Mouse (Mus musculus) limb, embryonic 12.5 days (tissue): ENCODE results near the gene Gp1bb. TPM values are rescaled to one million over a fixed set of nuclear protein-coding genes. Genes with fewer than 3 reads are reported as not detected.

ENCODE experiments used
- ATAC-seq: fragments of 200-750 bp; cut with Nextera tagmentation; 2 replicates; pipeline ENCODE4 v1.8.0; 2017; ENCODE audit warnings: low read depth, moderate TSS enrichment; ENCODE audit not compliant: insufficient number of reproducible peaks, insufficient read depth, low FRiP score, low TSS enrichment
- H3K27ac ChIP-seq: fragments of 300-500 bp; sonication (generic); 2 replicates; pipeline ENCODE4 v1.5.1; 2016; ENCODE audit warnings: mild to moderate bottlenecking, moderate library complexity
- H3K27me3 ChIP-seq: fragments of 300-500 bp; sonication (generic); 2 replicates; pipeline ENCODE4 v1.6.1; 2016; ENCODE audit warnings: mild to moderate bottlenecking, moderate library complexity
- H3K36me3 ChIP-seq: fragments of 300-500 bp; sonication (generic); 2 replicates; pipeline ENCODE4 v1.6.1; 2016; ENCODE audit warnings: mild to moderate bottlenecking, moderate library complexity
- H3K4me1 ChIP-seq: fragments of 300-500 bp; sonication (generic); replicated peaks from 2 replicates; pipeline ENCODE4 v1.6.1; 2016
- H3K4me2 ChIP-seq: fragments of 300-500 bp; sonication (generic); 2 replicates; pipeline ENCODE4 v1.6.1; 2016; ENCODE audit warnings: mild to moderate bottlenecking, moderate library complexity
- H3K4me3 ChIP-seq: fragments of 300-500 bp; sonication (generic); replicated peaks from 2 replicates; pipeline ENCODE4 v1.5.1; 2016; ENCODE audit warnings: mild to moderate bottlenecking
- H3K9ac ChIP-seq: fragments of 300-500 bp; sonication (generic); replicated peaks from 2 replicates; pipeline ENCODE4 v1.6.1; 2016; ENCODE audit warnings: mild to moderate bottlenecking, moderate library complexity
- H3K9me3 ChIP-seq: fragments of 300-500 bp; sonication (generic); 2 replicates; pipeline ENCODE4 v1.6.1; 2016; ENCODE audit warnings: mild to moderate bottlenecking, moderate library complexity
- WGBS: fragments of 180-500 bp; shearing (Covaris S2); methylation state at CpG from one replicate; pipeline ENCODE4 v1.1.7; 2016; 5-methylcytosine and 5-hydroxymethylcytosine counted together
- polyA plus RNA-seq: library from polyadenylated mRNA; unstranded; fragments of >200 nt; fragmentation: Nextera tagmentation; extraction: Ambion mirVana; gene quantifications from 2 replicates; pipeline ENCODE4 v1.2.1, GENCODE M21; 2016

The Gp1bb gene
- polyA plus RNA-seq, 1 experiment from 2014 or later: 3.9 TPM

- H3K36me3 ChIP-seq: peaks cover 22% of the 10 kb centered on the region
- H3K27ac ChIP-seq: no peak overlapping the region
- peak overlapping the region; percentile 90 for H3K4me3 ChIP-seq
- peak overlapping the region; percentile 88; the same call in 1 of the 2 replicates for H3K9ac ChIP-seq
- ATAC-seq: no peak
- peaks cover 60% of the 10 kb centered on the region for H3K27me3 ChIP-seq
- H3K4me1 ChIP-seq: peaks cover 34% of the 10 kb centered on the region
- H3K4me2 ChIP-seq: peak overlapping the region; percentile 73
- 66% methylated on average over 7 of the region's 7 CpGs for WGBS
- H3K9me3 ChIP-seq: no peaks in the 10 kb centered on the region
These were observed 6.2 kb upstream of the Gp1bb start for GRCm38 (mm10) chr16:18628206-18628947.

GRCm38 (mm10) chr16:18627163-18627562 lies 5.0 kb upstream of the Gp1bb start:
- ATAC-seq: no peak
- Histone ChIP-seq H3K9ac (no peak overlapping the region), H3K36me3 (peaks cover 34% of the 10 kb centered on the region), H3K27ac (no peak overlapping the region), H3K27me3 (peaks cover 72% of the 10 kb centered on the region), H3K4me3 (peak overlapping the region; percentile 54; the same call in 1 of the 2 replicates), H3K4me1 (peaks cover 34% of the 10 kb centered on the region), H3K4me2 (peak overlapping the region; percentile 73), H3K9me3 (no peaks in the 10 kb centered on the region)
- 49% methylated on average over 3 of the region's 3 CpGs for WGBS

DNA sequence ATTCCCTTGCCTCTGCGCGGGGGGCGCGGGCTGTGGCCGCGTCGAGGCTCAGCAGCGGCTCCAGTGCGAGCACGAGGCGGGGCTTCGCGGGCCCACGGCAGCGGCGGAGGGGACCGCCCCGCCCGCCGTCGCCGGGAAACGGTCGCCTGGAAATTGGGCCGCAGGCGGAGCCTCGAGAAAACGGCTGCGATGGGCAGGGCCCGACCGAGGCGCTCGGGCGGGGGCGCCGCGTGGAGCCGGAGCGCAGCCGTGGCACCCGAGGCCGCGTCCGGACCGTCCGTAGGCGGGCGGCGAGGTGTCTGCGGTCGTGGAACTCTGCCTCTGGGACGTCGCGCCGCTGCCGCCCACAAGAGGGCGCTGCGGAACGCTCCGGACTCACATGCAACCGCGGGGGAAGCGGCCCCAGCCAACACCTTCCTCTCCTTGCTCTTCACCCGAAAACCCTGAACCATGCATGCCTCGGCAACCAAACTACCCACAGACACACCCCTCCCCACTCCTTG lies 4.2 kb upstream of the Gp1bb start, which contains the start of gene Gm49601:
TSS of gene Gm49601 (minus strand) at position 52 of the 503 bp plus-strand sequence.
- peak; percentile 23; the same call in 1 of the 2 replicates for ATAC-seq
- peak within 1 kb of the TSS; percentile 57 for H3K9ac ChIP-seq
- H3K9me3 ChIP-seq: no peaks in the 10 kb centered on the region
- under 1% methylated on average over 65 of the region's 65 CpGs for WGBS
- peak within 1 kb of the TSS; percentile 73 for H3K4me2 ChIP-seq
- H3K27ac ChIP-seq: no peak within 1 kb of the TSS
- peaks cover 37% of the 10 kb centered on the region for H3K36me3 ChIP-seq
- H3K4me1 ChIP-seq: peaks cover 42% of the 10 kb centered on the region
- peak within 1 kb of the TSS; percentile 54 for H3K4me3 ChIP-seq
- H3K27me3 ChIP-seq: peaks cover 75% of the 10 kb centered on the region

DNA sequence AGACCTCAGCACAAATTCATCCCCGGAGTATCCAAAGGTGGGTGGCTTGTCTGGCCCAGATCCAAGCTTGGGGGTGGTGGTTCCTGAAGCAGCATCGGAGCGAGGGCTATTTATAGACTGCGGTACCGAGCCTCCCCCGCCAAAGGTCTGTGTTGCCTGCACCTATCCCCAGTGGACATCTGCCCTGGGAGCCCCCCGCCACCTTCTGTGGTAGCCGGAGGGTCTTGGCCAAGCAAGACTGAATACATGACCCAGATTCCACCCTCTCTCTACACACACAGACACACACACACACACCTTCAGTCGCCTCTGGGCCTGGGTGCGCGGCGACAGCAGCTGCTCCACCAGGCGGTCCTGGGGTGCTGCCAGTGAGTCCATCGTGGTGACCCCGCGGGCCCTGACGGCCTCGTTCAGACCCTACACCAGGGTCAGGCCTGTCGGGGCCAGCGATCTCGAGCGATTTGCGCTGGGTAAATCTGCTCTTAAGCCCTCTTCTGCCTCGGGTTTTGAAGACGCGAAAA lies 3.6 kb upstream of the Gp1bb start:
- Histone ChIP-seq H3K27ac (no peak overlapping the region), H3K9ac (peak overlapping the region; percentile 57), H3K36me3 (peaks cover 37% of the 10 kb centered on the region), H3K4me1 (peaks cover 47% of the 10 kb centered on the region), H3K9me3 (no peaks in the 10 kb centered on the region), H3K27me3 (peaks cover 80% of the 10 kb centered on the region), H3K4me2 (peak overlapping the region; percentile 73), H3K4me3 (peak overlapping the region; percentile 54)
- 0 out of 2 replicates have a peak, but pooled peaks have one; percentile 4 for ATAC-seq
- WGBS: 11% methylated on average over 26 of the region's 26 CpGs

GRCm38 (mm10) chr16:18625097-18625496 lies 2.9 kb upstream of the Gp1bb start:
- WGBS: 45% methylated on average over 14 of the region's 14 CpGs
- Histone ChIP-seq H3K36me3 (peaks cover 37% of the 10 kb centered on the region), H3K4me3 (no peak overlapping the region), H3K27ac (no peak overlapping the region), H3K9ac (no peak overlapping the region), H3K27me3 (peaks cover 88% of the 10 kb centered on the region), H3K4me1 (peaks cover 54% of the 10 kb centered on the region), H3K4me2 (no peak overlapping the region), H3K9me3 (no peaks in the 10 kb centered on the region)
- no peak for ATAC-seq

DNA sequence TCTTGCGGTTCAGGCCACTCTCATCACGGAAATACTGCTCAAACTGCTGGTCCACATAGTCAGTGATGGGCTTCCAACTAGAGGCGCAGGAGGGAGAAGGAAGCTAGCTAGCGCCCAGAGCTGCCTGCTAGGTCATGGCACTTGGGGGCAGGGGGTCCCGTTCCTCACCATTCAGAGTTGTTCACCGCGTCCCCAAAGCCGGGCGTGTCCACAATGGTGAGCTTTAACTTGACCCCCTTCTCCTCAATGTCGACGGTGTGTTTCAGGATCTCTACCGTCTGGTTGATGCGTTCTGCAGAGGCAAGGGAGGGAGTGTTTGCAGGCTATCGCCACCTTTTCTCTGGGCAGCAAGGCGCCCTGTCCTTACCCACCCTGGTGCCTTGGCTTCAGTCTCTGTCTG lies 2.4 kb upstream of the Gp1bb start:
- no peak overlapping the region for H3K27ac ChIP-seq
- H3K4me2 ChIP-seq: no peak overlapping the region
- H3K9ac ChIP-seq: no peak overlapping the region
- peaks cover 37% of the 10 kb centered on the region for H3K36me3 ChIP-seq
- ATAC-seq: no peak
- H3K27me3 ChIP-seq: peaks cover 92% of the 10 kb centered on the region
- 34% methylated on average over 15 of the region's 15 CpGs for WGBS
- H3K4me1 ChIP-seq: peaks cover 54% of the 10 kb centered on the region
- H3K4me3 ChIP-seq: no peak overlapping the region
- no peaks in the 10 kb centered on the region for H3K9me3 ChIP-seq

DNA sequence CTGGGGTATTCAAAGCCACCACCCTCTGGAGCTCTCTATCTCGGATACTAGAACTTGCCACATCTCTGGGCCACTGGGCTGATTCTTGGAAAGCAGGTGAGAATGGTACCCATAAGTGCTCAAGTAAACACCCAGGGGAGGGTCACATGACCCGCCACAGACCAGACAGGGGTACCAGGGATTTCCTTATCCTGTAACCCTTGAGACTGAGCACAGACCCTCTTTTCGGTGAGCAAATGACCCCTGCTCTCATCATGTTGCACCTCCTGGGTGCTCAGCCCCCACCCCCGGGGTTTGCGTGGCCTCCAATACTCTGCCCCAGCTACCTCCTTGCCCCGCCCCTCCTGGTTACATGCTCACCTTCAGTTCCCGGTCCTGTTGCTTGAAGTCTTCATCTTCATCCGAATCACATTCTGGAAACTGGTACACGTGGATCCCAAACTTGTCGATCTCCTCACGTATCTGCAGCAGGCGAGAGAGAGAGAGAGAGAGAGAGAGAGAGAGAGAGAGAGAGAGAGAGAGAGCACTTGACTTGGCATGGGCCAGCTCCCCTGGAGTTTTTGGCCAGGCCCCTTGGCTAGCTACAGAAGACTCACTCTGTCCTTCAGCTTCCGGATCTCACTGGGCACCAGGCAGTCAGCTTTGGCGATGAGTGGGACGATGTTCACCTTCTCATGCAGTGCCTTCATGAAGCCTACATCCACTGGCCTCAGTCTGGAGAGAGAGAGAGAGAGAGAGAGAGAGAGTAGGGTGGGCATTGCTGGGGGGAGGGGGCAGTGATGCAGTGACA lies 1.7 kb upstream of the Gp1bb start:
- Histone ChIP-seq H3K4me2 (no peak overlapping the region), H3K27ac (no peak overlapping the region), H3K9ac (no peak overlapping the region), H3K4me3 (no peak overlapping the region), H3K27me3 (peaks cover 99% of the 10 kb centered on the region), H3K9me3 (no peaks in the 10 kb centered on the region), H3K4me1 (peaks cover 52% of the 10 kb centered on the region), H3K36me3 (peaks cover 37% of the 10 kb centered on the region)
- no peak for ATAC-seq
- WGBS: 37% methylated on average over 15 of the region's 15 CpGs

DNA sequence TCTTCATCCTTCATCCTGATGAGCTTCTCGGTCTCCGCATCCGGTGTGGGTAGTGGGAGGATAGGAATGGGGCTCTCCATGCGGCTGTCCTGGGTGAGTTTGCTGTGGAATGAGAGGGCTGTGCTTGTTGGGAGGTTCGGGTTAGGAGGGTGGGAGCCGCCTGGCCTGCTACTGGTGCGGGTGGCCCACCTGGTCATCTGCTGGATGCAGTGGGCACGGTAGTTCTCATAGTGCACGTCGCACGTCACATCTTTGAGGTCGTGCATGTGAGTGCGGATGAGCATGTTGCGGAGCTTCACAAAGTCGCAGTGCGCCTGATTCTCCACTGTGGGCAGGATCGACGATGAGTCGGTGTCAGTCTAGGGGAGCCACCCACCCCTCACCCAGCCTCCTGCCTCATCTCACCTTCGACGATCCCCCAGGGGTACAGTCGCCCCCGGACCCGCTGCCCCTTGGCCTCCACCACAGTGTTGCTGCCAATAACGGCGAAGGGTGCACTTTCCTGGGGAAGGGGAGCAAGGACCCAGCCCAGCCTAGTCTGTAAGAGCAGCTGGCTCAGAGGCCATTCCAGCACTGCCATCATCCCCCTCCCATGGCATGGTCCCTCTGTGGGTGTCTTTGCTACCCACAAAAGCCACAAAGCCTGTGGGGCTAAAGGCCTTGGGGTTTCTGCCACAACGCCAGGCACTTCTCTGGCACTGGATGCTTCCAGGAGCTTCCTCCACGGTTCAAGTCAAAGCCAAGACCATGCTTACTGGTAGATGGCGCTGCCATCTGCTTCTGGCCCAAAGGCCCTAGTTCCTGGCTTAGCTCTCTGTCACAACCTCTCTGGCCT lies 930 bp upstream of the Gp1bb start:
- Histone ChIP-seq H3K36me3 (peaks cover 37% of the 10 kb centered on the region), H3K4me1 (peaks cover 44% of the 10 kb centered on the region), H3K9me3 (no peaks in the 10 kb centered on the region), H3K4me2 (no peak overlapping the region), H3K9ac (no peak overlapping the region), H3K27ac (no peak overlapping the region), H3K4me3 (no peak overlapping the region), H3K27me3 (peaks cover 100% of the 10 kb centered on the region)
- 34% methylated on average over 29 of the region's 29 CpGs for WGBS
- no peak for ATAC-seq

DNA sequence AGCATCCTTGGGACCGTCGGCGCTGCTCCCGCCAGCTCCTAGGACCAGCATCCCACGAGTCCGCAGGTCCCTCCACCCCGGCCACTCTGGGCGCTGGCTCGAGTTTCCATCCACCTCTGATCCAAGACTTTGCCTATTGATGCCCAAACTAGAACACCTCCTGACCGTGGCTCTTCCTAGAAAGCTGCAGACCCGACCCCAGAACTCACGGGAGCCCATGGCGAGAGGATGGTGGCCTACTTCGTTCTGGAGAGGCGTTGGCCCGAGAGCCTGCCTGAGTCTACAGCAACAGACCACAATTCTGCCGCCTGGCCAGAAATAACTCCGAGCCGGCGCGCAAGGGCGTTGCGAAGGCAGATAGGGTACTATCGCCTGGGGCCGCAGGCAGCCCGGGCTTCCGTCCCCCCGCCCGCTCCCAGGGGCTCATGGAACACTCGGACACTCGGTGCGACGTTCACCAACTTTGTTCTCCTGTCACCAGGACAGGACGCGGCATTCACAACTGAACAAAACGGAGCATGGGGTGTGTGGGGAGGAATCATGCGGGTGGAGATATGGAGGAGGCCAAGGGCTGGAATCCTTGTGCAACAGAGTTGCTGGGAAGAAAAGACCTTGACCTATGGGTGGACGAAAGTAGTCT lies 721 bp downstream of the Gp1bb start:
- peaks cover 94% of the 10 kb centered on the region for H3K27me3 ChIP-seq
- WGBS: 3% methylated on average over 38 of the region's 38 CpGs
- no peaks in the 10 kb centered on the region for H3K9me3 ChIP-seq
- H3K4me2 ChIP-seq: peak overlapping the region; percentile 94
- H3K4me3 ChIP-seq: peak overlapping the region; percentile 58
- peaks cover 40% of the 10 kb centered on the region for H3K4me1 ChIP-seq
- peaks cover 37% of the 10 kb centered on the region for H3K36me3 ChIP-seq
- H3K27ac ChIP-seq: no peak overlapping the region
- no peak for ATAC-seq
- H3K9ac ChIP-seq: peak overlapping the region; percentile 54; the same call in 1 of the 2 replicates
